Mouse (Mus musculus) liver, postnatal 0 days (tissue): ENCODE measurements at regions not wholly inside any gene's neighbourhood (a gene's known extent, or its start where the extent isn't known, plus 50 kb on each side); places are given as distances from the start of the nearest gene placed in this dataset.
A peak's percentile ranks its signal among the peaks of the same experiment; 100 is the strongest.

Experiments
- ATAC-seq: fragments of 200-750 bp; cut with Nextera tagmentation; 2 replicates; pipeline ENCODE4 v1.8.0; 2017; ENCODE audit warnings: mild to moderate bottlenecking, moderate library complexity
- DNase-seq: peaks from one replicate; pipeline ENCODE4 v3.0.0-alpha.2; 2016
- H3K27ac ChIP-seq: fragments of 300-500 bp; sonication (generic); 2 replicates; pipeline ENCODE4 v1.5.1; 2014; ENCODE audit warnings: antibody characterized with exemption, moderate library complexity, mild to moderate bottlenecking, low read depth
- H3K27me3 ChIP-seq: fragments of 300-500 bp; sonication (generic); 2 replicates; pipeline ENCODE4 v1.6.1; 2014; ENCODE audit warnings: low read length, control low read depth, mixed read lengths; ENCODE audit not compliant: insufficient read depth
- H3K36me3 ChIP-seq: fragments of 300-500 bp; sonication (generic); replicated peaks from 2 replicates; pipeline ENCODE4 v1.6.1; 2014; ENCODE audit warnings: mild to moderate bottlenecking, control low read depth, low read length, moderate library complexity, mixed read lengths; ENCODE audit not compliant: insufficient read depth
- H3K4me1 ChIP-seq: fragments of 300-500 bp; sonication (generic); 2 replicates; pipeline ENCODE4 v1.6.1; 2014; ENCODE audit warnings: antibody characterized with exemption, mild to moderate bottlenecking, control low read depth; ENCODE audit not compliant: insufficient read depth
- H3K4me2 ChIP-seq: fragments of 300-500 bp; sonication (generic); 2 replicates; pipeline ENCODE4 v1.6.1; 2014; ENCODE audit warnings: low read depth, mild to moderate bottlenecking, low read length, moderate library complexity, mixed read lengths
- H3K4me3 ChIP-seq: fragments of 300-500 bp; sonication (generic); 2 replicates; pipeline ENCODE4 v1.5.1; 2014; ENCODE audit warnings: low read depth, low read length
- H3K9ac ChIP-seq: fragments of 300-500 bp; sonication (generic); replicated peaks from 2 replicates; pipeline ENCODE4 v1.6.1; 2014; ENCODE audit warnings: mild to moderate bottlenecking, moderate library complexity
- H3K9me3 ChIP-seq: fragments of 300-500 bp; sonication (generic); 2 replicates; pipeline ENCODE4 v1.6.1; 2016; ENCODE audit warnings: mild to moderate bottlenecking, control low read depth, low read length, mixed read lengths
- CTCF ChIP-seq: sonication (generic); IDR thresholded peaks from 2 replicates; pipeline ENCODE4 v1.5.1; 2016; ENCODE audit warnings: antibody characterized with exemption, low read depth
- EP300 ChIP-seq: IDR thresholded peaks from 2 replicates; pipeline ENCODE4 v1.6.1; 2016; ENCODE audit warnings: antibody characterized with exemption, low read depth, mild to moderate bottlenecking
- WGBS: fragments of 180-500 bp; shearing (Covaris S2); extraction: QIAGEN DNeasy Blood & Tissue Kit; methylation state at CpG from one replicate; pipeline ENCODE4 v1.1.7; 2014; ENCODE audit not compliant: insufficient replicate concordance; 5-methylcytosine and 5-hydroxymethylcytosine counted together

GRCm38 (mm10) chrX:11931432-11931831, 228.7 kb downstream of the Bcor start:
- Histone ChIP-seq H3K9me3 (no peaks in the 10 kb centered on the region), H3K4me2 (no peak overlapping the region), H3K27me3 (no peaks in the 10 kb centered on the region), H3K9ac (no peak overlapping the region), H3K4me3 (no peak overlapping the region), H3K36me3 (no peaks in the 10 kb centered on the region), H3K4me1 (no peaks in the 10 kb centered on the region), H3K27ac (no peak overlapping the region)
- WGBS: 47% methylated on average over 9 of the region's 9 CpGs
- no peak for TF ChIP-seq CTCF
- no peak for TF ChIP-seq EP300
- ATAC-seq: no peak
- no peak for DNase-seq

DNA sequence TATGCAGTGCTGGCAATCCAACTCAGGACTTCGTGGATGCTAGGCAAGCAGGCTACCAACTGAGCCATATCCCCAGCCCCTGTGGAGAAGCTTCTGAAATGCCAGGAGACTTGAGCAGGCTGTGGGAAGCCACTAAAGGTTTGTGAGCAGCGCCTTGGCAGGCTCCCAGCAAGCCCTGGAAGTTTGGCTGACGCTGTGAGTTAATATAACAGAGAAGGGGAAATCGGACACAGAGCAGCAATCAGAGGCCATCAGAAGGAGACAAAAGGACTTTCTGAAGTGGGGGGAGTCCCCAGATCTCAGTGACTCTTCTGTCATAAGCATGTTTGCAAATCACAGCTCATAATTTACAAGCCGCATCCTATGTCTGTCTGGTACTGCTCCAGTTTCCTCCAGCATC, 224.8 kb downstream of the Bcor start:
- H3K27ac ChIP-seq: no peak overlapping the region
- no peak overlapping the region for H3K4me3 ChIP-seq
- no peak overlapping the region for H3K4me2 ChIP-seq
- no peak for DNase-seq
- H3K27me3 ChIP-seq: no peaks in the 10 kb centered on the region
- WGBS: 67% methylated on average over 5 of the region's 5 CpGs
- no peaks in the 10 kb centered on the region for H3K9me3 ChIP-seq
- H3K36me3 ChIP-seq: no peaks in the 10 kb centered on the region
- TF ChIP-seq CTCF (no peak), EP300 (no peak)
- no peak for ATAC-seq
- no peaks in the 10 kb centered on the region for H3K4me1 ChIP-seq
- no peak overlapping the region for H3K9ac ChIP-seq

DNA sequence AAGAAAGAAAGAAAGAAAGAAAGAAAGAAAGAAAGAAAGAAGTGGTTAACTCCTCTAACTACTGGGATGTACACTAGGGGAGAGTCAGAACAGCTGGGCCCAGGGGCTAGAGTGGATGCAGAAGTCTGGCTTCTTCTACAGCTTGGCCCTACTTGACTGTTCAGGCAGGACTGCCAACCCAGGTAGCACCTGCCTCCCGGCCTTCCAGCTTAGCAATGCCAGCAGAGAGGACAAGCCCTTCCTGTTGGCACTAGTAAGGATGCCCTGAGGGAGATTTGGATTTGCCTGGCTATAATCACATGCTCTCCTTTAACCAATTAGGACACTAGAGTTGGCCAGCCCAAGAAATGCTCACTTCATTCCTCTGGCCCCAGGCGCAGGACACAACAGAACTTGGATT, 219.9 kb downstream of the Bcor start:
- no peak overlapping the region for H3K4me2 ChIP-seq
- WGBS: 67% methylated on average over 2 of the region's 2 CpGs
- H3K9me3 ChIP-seq: no peaks in the 10 kb centered on the region
- H3K27ac ChIP-seq: no peak overlapping the region
- TF ChIP-seq CTCF: no peak
- no peak for TF ChIP-seq EP300
- H3K9ac ChIP-seq: no peak overlapping the region
- H3K27me3 ChIP-seq: no peaks in the 10 kb centered on the region
- no peak overlapping the region for H3K4me3 ChIP-seq
- H3K36me3 ChIP-seq: no peaks in the 10 kb centered on the region
- DNase-seq (no peak), ATAC-seq (no peak)
- no peaks in the 10 kb centered on the region for H3K4me1 ChIP-seq

DNA sequence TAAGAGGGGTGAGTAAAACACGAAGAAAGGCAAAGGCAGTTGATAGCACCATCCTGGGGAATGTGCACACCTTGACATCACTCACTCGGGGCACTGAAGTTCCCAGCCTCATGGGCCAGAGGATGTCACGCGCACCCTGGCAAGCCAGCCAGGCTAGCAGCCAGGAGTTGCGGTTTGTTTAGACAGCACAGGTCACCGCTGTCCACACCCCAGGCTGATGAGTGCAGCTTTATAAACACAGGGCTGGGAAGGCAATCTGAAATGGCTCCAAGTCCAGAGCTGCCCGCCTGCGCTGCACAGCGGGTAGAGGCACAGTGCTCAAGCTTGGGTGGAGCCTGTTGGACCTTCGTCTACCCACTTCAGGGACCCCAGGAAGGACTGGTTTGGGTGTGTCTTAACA, 216.8 kb downstream of the Bcor start:
- H3K36me3 ChIP-seq: no peaks in the 10 kb centered on the region
- no peaks in the 10 kb centered on the region for H3K27me3 ChIP-seq
- no peaks in the 10 kb centered on the region for H3K9me3 ChIP-seq
- ATAC-seq (peak; percentile 88), DNase-seq (peak; percentile 62)
- no peak overlapping the region for H3K4me2 ChIP-seq
- no peak overlapping the region for H3K27ac ChIP-seq
- no peak overlapping the region for H3K9ac ChIP-seq
- no peak overlapping the region for H3K4me3 ChIP-seq
- 46% methylated on average over 10 of the region's 10 CpGs for WGBS
- TF ChIP-seq CTCF: no peak
- TF ChIP-seq EP300: no peak
- H3K4me1 ChIP-seq: no peaks in the 10 kb centered on the region

DNA sequence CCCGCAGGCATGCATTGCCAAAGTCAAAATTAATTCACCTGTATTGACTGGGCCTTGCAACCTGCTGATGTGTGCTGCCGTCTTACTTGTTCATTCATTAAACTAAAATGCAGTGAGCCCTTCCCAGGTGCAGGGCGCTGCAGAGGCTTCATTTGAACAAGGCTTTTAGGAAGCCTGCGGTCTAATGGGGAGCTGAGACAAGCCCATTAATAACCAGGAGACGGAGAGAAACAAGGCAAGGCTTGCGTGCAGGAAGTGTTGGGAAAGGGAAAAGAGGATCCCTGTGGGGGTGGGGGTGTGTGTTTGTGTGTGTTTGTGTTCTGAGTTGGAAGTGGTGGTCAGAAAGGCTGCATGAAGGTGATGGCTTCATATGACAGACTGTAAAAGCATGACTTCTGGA, 215.6 kb downstream of the Bcor start:
- no peaks in the 10 kb centered on the region; the same call in 1 of the 2 replicates for H3K27me3 ChIP-seq
- TF ChIP-seq EP300 (no peak), CTCF (no peak)
- WGBS: 53% methylated on average over 6 of the region's 6 CpGs

GRCm38 (mm10) chrX:11945280-11945679, 214.9 kb downstream of the Bcor start:
- Histone ChIP-seq H3K4me3 (no peak overlapping the region), H3K9ac (no peak overlapping the region), H3K9me3 (no peaks in the 10 kb centered on the region), H3K4me2 (no peak overlapping the region), H3K4me1 (no peaks in the 10 kb centered on the region), H3K27ac (no peak overlapping the region), H3K36me3 (no peaks in the 10 kb centered on the region), H3K27me3 (no peaks in the 10 kb centered on the region; the same call in 1 of the 2 replicates)
- no peak for ATAC-seq
- WGBS: 42% methylated on average over 1 of the region's 1 CpGs
- TF ChIP-seq EP300 (no peak), CTCF (no peak)
- no peak for DNase-seq

More for the DNA sequence above, 215.6 kb downstream of the Bcor start:
- Histone ChIP-seq H3K4me3 (no peak overlapping the region), H3K27ac (no peak overlapping the region), H3K4me1 (no peaks in the 10 kb centered on the region), H3K9ac (no peak overlapping the region), H3K4me2 (no peak overlapping the region), H3K36me3 (no peaks in the 10 kb centered on the region), H3K9me3 (no peaks in the 10 kb centered on the region)
- DNase-seq (no peak), ATAC-seq (no peak)

DNA sequence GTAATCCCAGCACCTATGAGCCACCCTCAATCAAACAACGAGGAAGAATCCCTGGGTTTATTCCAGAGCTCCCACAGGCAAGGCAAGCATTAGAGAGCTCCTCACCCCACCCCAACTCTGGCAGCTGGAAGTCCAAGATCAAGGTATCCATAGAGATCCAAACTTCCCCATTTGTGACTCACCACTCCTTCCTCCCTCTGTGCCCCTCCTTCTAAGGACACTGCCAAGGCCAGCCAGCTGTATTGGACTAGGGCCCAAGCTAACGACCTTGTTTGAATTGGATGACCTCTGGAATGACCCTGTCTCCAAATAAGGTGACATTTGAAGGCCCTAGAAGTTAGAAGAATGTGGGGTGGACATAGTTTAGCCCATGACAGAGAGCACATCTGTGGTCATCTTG, 208.0 kb downstream of the Bcor start:
- no peak for TF ChIP-seq EP300
- no peak for TF ChIP-seq CTCF
- Histone ChIP-seq H3K9ac (no peak overlapping the region), H3K4me1 (no peaks in the 10 kb centered on the region), H3K4me2 (no peak overlapping the region), H3K27me3 (no peaks in the 10 kb centered on the region; the same call in 1 of the 2 replicates), H3K9me3 (no peaks in the 10 kb centered on the region), H3K36me3 (no peaks in the 10 kb centered on the region), H3K4me3 (no peak overlapping the region), H3K27ac (no peak overlapping the region)
- DNase-seq (no peak), ATAC-seq (no peak)
- 32% methylated on average over 2 of the region's 2 CpGs for WGBS
